Mouse (Mus musculus) heart, adult 2 months (tissue): ENCODE data around the gene Arhgap32. TPM values are rescaled to one million over a fixed set of nuclear protein-coding genes. Genes with fewer than 3 reads are reported as not detected.

Source experiments
- DNase-seq, 2 experiments: peaks; one replicate each; pipeline ENCODE4 v3.0.0; 2021
- H3K27ac ChIP-seq: fragments of 200-600 bp; 2 replicates; pipeline ENCODE4 v1.8.1; 2022
- H3K27me3 ChIP-seq: fragments of 200-500 bp; 2 replicates; pipeline ENCODE4 v1.6.1; 2012; ENCODE audit warnings: mild to moderate bottlenecking, low read length, inconsistent platforms, mixed read lengths; ENCODE audit not compliant: control insufficient read depth, insufficient read depth
- H3K36me3 ChIP-seq: fragments of 200-500 bp; 2 replicates; pipeline ENCODE4 v1.6.1; 2012; ENCODE audit warnings: low read length, inconsistent platforms; ENCODE audit not compliant: control insufficient read depth, insufficient read depth
- H3K4me1 ChIP-seq: fragments of 200-500 bp; 2 replicates; pipeline ENCODE4 v1.6.1; 2011; ENCODE audit warnings: low read length; ENCODE audit not compliant: control insufficient read depth, insufficient read depth
- H3K4me3 ChIP-seq: fragments of 200-600 bp; 2 replicates; pipeline ENCODE4 v1.8.1; 2022
- H3K79me2 ChIP-seq: fragments of 200-500 bp; replicated peaks from 2 replicates; pipeline ENCODE4 v1.6.1; 2012; ENCODE audit warnings: mild to moderate bottlenecking, inconsistent platforms, low read length, moderate library complexity, mixed read lengths; ENCODE audit not compliant: control insufficient read depth, insufficient read depth
- H3K9ac ChIP-seq: fragments of 200-500 bp; 2 replicates; pipeline ENCODE4 v1.6.1; 2012; ENCODE audit warnings: low read depth, mild to moderate bottlenecking, control low read depth, inconsistent platforms, low read length, mixed read lengths
- CTCF ChIP-seq: fragments of 200-600 bp; IDR thresholded peaks from 2 replicates; pipeline ENCODE4 v1.8.1; 2022; ENCODE audit warnings: antibody characterized with exemption, mild to moderate bottlenecking, moderate library complexity
- EP300 ChIP-seq: fragments of 200-500 bp; IDR thresholded peaks from 2 replicates; pipeline ENCODE4 v1.6.1; 2011; ENCODE audit warnings: low read depth, low read length, control low read depth; ENCODE audit not compliant: insufficient read depth
- POLR2A ChIP-seq: fragments of 200-500 bp; IDR thresholded peaks from 2 replicates; pipeline ENCODE4 v1.6.1; 2011; ENCODE audit warnings: mild to moderate bottlenecking, low read depth, low read length, control low read depth; ENCODE audit not compliant: insufficient read depth
- WGBS: fragments of 180-500 bp; shearing (Covaris S2); methylation state at CpG from one replicate; pipeline ENCODE4 v1.1.7; 2018; 5-methylcytosine and 5-hydroxymethylcytosine counted together
- intact Hi-C: fragments of 180-260 bp; cut with DNase I; formaldehyde crosslinking; loops from one replicate; pipeline ENCODE4 v1.15.1; 2025
- polyA plus RNA-seq: library from polyadenylated mRNA; depleted of rRNA; stranded (reverse); fragments of >200 nt; gene quantifications from 2 replicates; pipeline ENCODE4 v1.2.3, GENCODE M21; 2012
- total RNA-seq, 2 experiments: library from RNA; stranded (reverse); gene quantifications; 2 replicates each; pipeline ENCODE4 v1.2.3; 2021

The Arhgap32 gene
- total and polyA plus RNA-seq, 3 experiments = 3.2 to 20.8 (median 18.0) TPM

DNA sequence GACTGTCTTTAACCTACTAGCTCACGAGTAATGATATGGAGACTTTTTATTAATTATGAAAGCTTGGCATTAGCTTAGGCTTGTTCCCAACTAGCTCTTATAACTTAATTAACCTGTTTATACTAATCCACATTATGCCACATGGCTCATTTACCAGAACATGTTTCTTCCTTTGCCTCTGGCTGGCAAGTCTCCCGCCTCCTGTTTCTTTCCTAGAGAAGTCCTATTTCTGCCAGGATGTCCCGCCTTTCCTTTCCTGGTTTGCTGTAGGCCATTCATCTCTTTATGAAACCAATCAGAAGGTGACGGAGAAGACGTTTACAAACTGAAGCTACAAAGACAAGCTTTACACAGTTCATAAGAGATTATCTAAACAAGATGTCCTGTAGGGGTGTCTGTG lies 23.7 kb downstream of the Arhgap32 start:
- H3K9ac ChIP-seq = no peak overlapping the region
- H3K4me3 ChIP-seq = no peak overlapping the region
- no peak overlapping the region for H3K27ac ChIP-seq
- intact Hi-C loops = no loop called here
- no peaks in the 10 kb centered on the region for H3K27me3 ChIP-seq
- H3K36me3 ChIP-seq = no peaks in the 10 kb centered on the region
- peaks cover 3% of the 10 kb centered on the region; the same call in 1 of the 2 replicates for H3K4me1 ChIP-seq
- WGBS = 73% methylated on average over 5 of the region's 5 CpGs
- TF ChIP-seq POLR2A = no peak
- no peak for TF ChIP-seq EP300
- TF ChIP-seq CTCF = no peak
- DNase-seq = no peak
- no peaks in the 10 kb centered on the region for H3K79me2 ChIP-seq

- Histone ChIP-seq H3K79me2 (no peaks in the 10 kb centered on the region; the same call in 1 of the 2 replicates), H3K4me1 (peaks cover 7% of the 10 kb centered on the region), H3K4me3 (no peak overlapping the region), H3K27ac (no peak overlapping the region), H3K27me3 (no peaks in the 10 kb centered on the region), H3K9ac (no peak overlapping the region), H3K36me3 (peaks cover 6% of the 10 kb centered on the region)
- 48% methylated on average over 3 of the region's 3 CpGs for WGBS
- no peak for TF ChIP-seq EP300
- no peak for TF ChIP-seq POLR2A
- intact Hi-C loops = no loop called here
- DNase-seq = no peak
Observed at GRCm38 (mm10) chr9:32142834-32143233, 26.9 kb downstream of the Arhgap32 start.

DNA sequence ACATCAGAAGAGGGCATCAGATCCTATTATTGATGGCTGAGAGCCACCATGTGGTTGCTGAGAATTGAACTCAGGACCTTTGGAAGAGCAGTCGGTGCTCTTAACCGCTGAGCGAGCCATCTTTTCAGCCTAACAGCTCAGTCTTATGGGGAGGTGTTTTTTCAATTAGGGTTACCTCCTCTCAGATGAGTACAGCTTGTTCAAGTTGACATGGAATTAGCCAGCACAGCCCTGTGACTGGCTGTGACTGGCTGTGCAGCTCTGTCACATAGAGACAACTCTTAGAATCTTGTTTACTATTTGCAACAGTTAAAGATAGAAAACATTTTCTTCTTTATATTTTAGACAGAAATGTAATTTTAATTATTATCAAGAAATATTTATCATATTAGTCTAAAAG lies 27.5 kb downstream of the Arhgap32 start:
- peaks cover 7% of the 10 kb centered on the region for H3K4me1 ChIP-seq
- no peak overlapping the region for H3K27ac ChIP-seq
- intact Hi-C loops = no loop called here

DNA sequence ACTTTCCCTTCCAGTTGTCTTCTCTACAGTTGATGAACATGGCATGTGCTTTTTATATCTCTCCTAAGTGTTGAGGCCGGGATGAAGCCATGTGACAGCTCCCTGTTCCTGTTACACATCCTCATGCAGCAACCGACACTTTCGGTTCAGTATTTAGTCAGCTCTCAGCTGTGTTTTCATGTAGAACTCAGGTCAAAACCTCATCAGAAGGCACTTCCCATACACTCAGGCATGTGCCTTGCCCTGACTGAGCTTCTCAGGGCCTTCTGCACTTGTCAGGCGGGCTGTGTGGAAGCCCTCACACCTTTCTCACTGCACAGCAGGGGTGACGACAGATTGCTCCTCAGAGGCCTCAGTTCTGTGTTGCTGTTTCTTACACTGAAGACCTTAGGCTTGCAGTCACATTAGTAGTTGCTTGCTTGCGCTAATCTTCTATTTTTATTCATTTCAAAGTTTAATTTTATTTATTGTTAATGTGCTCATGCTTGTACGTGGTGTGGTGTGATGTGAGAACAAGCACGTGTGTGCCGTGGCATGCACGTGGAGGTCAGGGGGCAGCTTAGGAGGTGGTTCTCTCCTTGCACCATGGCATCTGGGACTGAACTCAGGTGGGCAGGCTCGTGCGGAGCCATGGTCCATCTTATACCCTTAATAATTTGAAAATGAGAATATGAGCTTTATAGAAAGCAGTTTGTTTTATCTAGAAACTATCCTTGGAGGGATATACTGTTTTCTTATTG lies 30.5 kb downstream of the Arhgap32 start:
- Histone ChIP-seq H3K27me3 (no peaks in the 10 kb centered on the region), H3K9ac (no peak overlapping the region; the same call in 1 of the 2 replicates), H3K36me3 (peaks cover 6% of the 10 kb centered on the region), H3K4me1 (peaks cover 9% of the 10 kb centered on the region), H3K4me3 (no peak overlapping the region; the same call in 1 of the 2 replicates), H3K27ac (peak overlapping the region; percentile 52), H3K79me2 (no peaks in the 10 kb centered on the region; the same call in 1 of the 2 replicates)
- peak in 1 of 2 experiments; percentile 35 for DNase-seq
- TF ChIP-seq CTCF (no peak), EP300 (0 out of 2 replicates have a peak, but pooled peaks have one; percentile 22)
- intact Hi-C loops = no loop called here
- WGBS = 60% methylated on average over 12 of the region's 12 CpGs

More for the DNA sequence above, 27.5 kb downstream of the Arhgap32 start:
- DNase-seq = no peak
- peaks cover 6% of the 10 kb centered on the region for H3K36me3 ChIP-seq
- H3K27me3 ChIP-seq = no peaks in the 10 kb centered on the region
- WGBS = 98% methylated on average over 3 of the region's 3 CpGs
- TF ChIP-seq CTCF = no peak
- TF ChIP-seq EP300 = no peak
- no peak for TF ChIP-seq POLR2A
- H3K79me2 ChIP-seq = no peaks in the 10 kb centered on the region; the same call in 1 of the 2 replicates
- H3K4me3 ChIP-seq = no peak overlapping the region
- H3K9ac ChIP-seq = no peak overlapping the region

GRCm38 (mm10) chr9:32149241-32149640 lies 33.3 kb downstream of the Arhgap32 start:
- Histone ChIP-seq H3K79me2 (no peaks in the 10 kb centered on the region; the same call in 1 of the 2 replicates), H3K27me3 (no peaks in the 10 kb centered on the region), H3K4me3 (no peak overlapping the region), H3K9ac (no peak overlapping the region), H3K36me3 (peaks cover 6% of the 10 kb centered on the region), H3K4me1 (peaks cover 7% of the 10 kb centered on the region), H3K27ac (no peak overlapping the region)
- TF ChIP-seq EP300 (no peak), POLR2A (no peak), CTCF (no peak)
- intact Hi-C loops = no loop called here
- WGBS = 81% methylated on average over 3 of the region's 3 CpGs
- DNase-seq = no peak

GRCm38 (mm10) chr9:32149836-32150642 lies 34.1 kb downstream of the Arhgap32 start:
- no peaks in the 10 kb centered on the region; the same call in 1 of the 2 replicates for H3K79me2 ChIP-seq
- H3K4me3 ChIP-seq = no peak overlapping the region
- no peak for DNase-seq
- no peaks in the 10 kb centered on the region for H3K27me3 ChIP-seq
- TF ChIP-seq CTCF (no peak), EP300 (no peak)
- H3K36me3 ChIP-seq = peaks cover 6% of the 10 kb centered on the region
- H3K4me1 ChIP-seq = peaks cover 7% of the 10 kb centered on the region
- 71% methylated on average over 11 of the region's 11 CpGs for WGBS
- H3K27ac ChIP-seq = no peak overlapping the region
- intact Hi-C loops = no loop called here
- no peak overlapping the region for H3K9ac ChIP-seq
